Mouse (Mus musculus) bone marrow, adult 2 months (tissue): ENCODE results near the gene Dnajb2. TPM values are rescaled to one million over a fixed set of nuclear protein-coding genes. Genes with fewer than 3 reads are reported as not detected.

ENCODE experiments used
- H3K27ac ChIP-seq: fragments of 200-500 bp; 2 replicates; pipeline ENCODE4 v1.5.1; 2012; ENCODE audit warnings: low read depth, mild to moderate bottlenecking, control low read depth, inconsistent platforms, low read length; ENCODE audit not compliant: control insufficient read depth, poor library complexity, insufficient read depth
- H3K4me1 ChIP-seq: fragments of 200-500 bp; 2 replicates; pipeline ENCODE4 v1.6.1; 2011; ENCODE audit warnings: low read length; ENCODE audit not compliant: control insufficient read depth, insufficient read depth
- H3K4me3 ChIP-seq: fragments of 200-500 bp; replicated peaks from 2 replicates; pipeline ENCODE3; 2011; ENCODE audit warnings: mild to moderate bottlenecking, low read depth, low read length, control low read depth; ENCODE audit not compliant: control insufficient read depth
- CTCF ChIP-seq: fragments of 200-500 bp; IDR thresholded peaks from 2 replicates; pipeline ENCODE4 v1.5.1; 2011; ENCODE audit warnings: low read length, control low read depth; ENCODE audit not compliant: control insufficient read depth, insufficient read depth
- POLR2A ChIP-seq: fragments of 200-500 bp; IDR thresholded peaks from 2 replicates; pipeline ENCODE4 v1.6.1; 2011; ENCODE audit warnings: low read depth, mild to moderate bottlenecking, control low read depth, low read length, borderline replicate concordance; ENCODE audit not compliant: control insufficient read depth
- WGBS: fragments of 180-500 bp; shearing (Covaris S2); methylation state at CpG from one replicate; pipeline ENCODE4 v1.1.7; 2018; 5-methylcytosine and 5-hydroxymethylcytosine counted together
- polyA plus RNA-seq: library from polyadenylated mRNA; stranded (reverse); fragments of >200 nt; gene quantifications from 2 replicates; pipeline ENCODE4 v1.2.4, GENCODE M21; 2011; ENCODE audit warnings: low replicate concordance; ENCODE audit not compliant: missing spikeins, insufficient read depth, insufficient read length

The Dnajb2 gene
- polyA plus RNA-seq, 1 experiment = 119 TPM

DNA sequence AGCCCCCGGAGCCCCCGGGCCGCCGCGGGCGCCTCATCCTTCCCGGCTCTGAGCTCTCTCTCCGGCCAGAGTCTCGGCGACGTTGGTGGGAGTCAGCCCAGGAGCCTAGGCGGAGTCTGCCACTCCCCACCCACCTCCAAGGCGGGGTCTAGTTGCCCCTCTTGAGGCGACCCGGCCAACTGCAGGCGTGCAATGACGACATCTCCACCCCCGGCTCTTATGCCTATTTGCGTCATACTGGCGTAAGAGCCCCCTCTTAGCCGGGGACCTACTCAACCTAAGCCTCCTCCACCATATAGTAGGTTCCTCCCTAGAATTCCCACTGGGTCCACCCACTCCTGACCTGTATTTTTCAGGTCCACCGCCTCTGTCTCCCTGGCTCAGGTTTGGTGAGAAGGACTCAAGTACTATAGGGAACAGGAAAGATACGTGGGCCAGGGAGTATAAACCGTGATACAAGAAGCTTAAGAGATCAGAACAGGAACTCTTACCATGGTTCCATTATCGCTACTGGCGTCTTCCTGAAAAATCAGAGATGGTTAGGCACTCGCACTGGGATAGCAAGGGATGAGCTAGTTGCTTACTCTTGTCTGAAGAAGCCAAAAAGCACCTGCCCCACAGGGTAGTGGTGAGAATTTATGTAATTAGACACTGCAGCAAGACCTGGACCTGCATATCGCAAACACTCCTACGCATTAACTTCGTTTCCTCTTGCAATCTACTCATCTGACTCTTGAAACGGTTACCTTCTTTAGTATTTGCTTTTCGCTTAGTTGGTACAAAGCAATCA lies 28.1 kb downstream of the Dnajb2 start, which contains the start of gene Ptprn:
Gene Ptprn (minus strand): TSS at position 412 of the 790 bp plus-strand sequence.
- Histone ChIP-seq H3K4me1 (no peaks in the 10 kb centered on the region), H3K27ac (no peak within 1 kb of the TSS), H3K4me3 (no peak within 1 kb of the TSS)
- TF ChIP-seq CTCF (no peak), POLR2A (no peak)
- 14% methylated on average over 32 of the region's 32 CpGs for WGBS

GRCm38 (mm10) chr1:75277195-75278188 lies 41.3 kb downstream of the Dnajb2 start:
- 10% methylated on average over 23 of the region's 23 CpGs for WGBS
- no peak overlapping the region for H3K4me3 ChIP-seq
- H3K27ac ChIP-seq = no peak overlapping the region
- no peak for TF ChIP-seq CTCF
- no peak for TF ChIP-seq POLR2A
- no peaks in the 10 kb centered on the region for H3K4me1 ChIP-seq

GRCm38 (mm10) chr1:75278228-75278627 lies 42.0 kb downstream of the Dnajb2 start, which contains the start of gene Resp18:
Gene Resp18, minus strand, starts transcription at chr1:75278415.
- no peaks in the 10 kb centered on the region for H3K4me1 ChIP-seq
- TF ChIP-seq CTCF (no peak), POLR2A (no peak)
- no peak within 1 kb of the TSS for H3K27ac ChIP-seq
- 8% methylated on average over 13 of the region's 13 CpGs for WGBS
- H3K4me3 ChIP-seq = no peak within 1 kb of the TSS

GRCm38 (mm10) chr1:75283017-75283416 lies 46.8 kb downstream of the Dnajb2 start:
- TF ChIP-seq CTCF = no peak
- no peak for TF ChIP-seq POLR2A
- 79% methylated on average over 5 of the region's 5 CpGs for WGBS

GRCm38 (mm10) chr1:75284911-75285310 lies 48.7 kb downstream of the Dnajb2 start:
- H3K4me1 ChIP-seq = no peaks in the 10 kb centered on the region
- TF ChIP-seq POLR2A = no peak
- no peak for TF ChIP-seq CTCF
- 71% methylated on average over 7 of the region's 7 CpGs for WGBS
- H3K27ac ChIP-seq = no peak overlapping the region
- no peak overlapping the region for H3K4me3 ChIP-seq

More at GRCm38 (mm10) chr1:75283017-75283416, 46.8 kb downstream of the Dnajb2 start:
- H3K27ac ChIP-seq = no peak overlapping the region
- H3K4me3 ChIP-seq = no peak overlapping the region
- no peaks in the 10 kb centered on the region for H3K4me1 ChIP-seq

- H3K4me3 ChIP-seq = no peak overlapping the region
- no peak overlapping the region for H3K27ac ChIP-seq
- no peaks in the 10 kb centered on the region for H3K4me1 ChIP-seq
- TF ChIP-seq POLR2A = no peak
- TF ChIP-seq CTCF = no peak
- WGBS = 39% methylated on average over 7 of the region's 7 CpGs
Observed at GRCm38 (mm10) chr1:75289376-75289775, 53.2 kb downstream of the Dnajb2 start.

DNA sequence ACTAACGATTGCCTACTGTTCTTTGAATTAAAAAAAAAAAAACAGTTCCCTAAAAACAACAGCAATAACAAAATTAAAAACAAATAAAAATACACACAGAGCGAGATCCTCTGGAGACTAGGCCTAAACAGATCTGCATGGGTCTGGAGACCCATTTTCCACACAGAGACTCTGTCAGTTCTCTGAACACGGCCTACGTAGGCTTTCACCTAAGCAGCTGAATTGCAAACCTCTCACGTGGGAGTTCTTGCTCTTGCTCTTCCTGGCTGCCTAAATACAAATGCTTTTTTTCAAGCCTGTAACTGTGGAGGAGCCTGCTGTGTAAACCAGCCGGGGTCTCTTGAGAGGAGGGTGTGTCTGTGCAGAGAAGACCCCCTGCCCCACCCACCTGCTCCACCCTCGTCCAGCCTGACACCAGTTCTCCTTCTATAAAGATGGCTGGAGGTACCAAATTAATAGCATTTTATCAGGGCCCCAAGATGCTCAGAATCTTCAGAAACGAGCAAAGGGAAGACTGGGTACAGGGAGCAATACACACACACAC lies 53.8 kb downstream of the Dnajb2 start:
- H3K4me3 ChIP-seq = no peak overlapping the region

More for the DNA sequence above, 53.8 kb downstream of the Dnajb2 start:
- Histone ChIP-seq H3K4me1 (no peaks in the 10 kb centered on the region), H3K27ac (no peak overlapping the region)
- TF ChIP-seq POLR2A = no peak
- no peak for TF ChIP-seq CTCF
- WGBS = 72% methylated on average over 8 of the region's 8 CpGs
